Mouse (Mus musculus): Measurements from ENCODE around the gene Dpm2. TPM values are rescaled to one million over a fixed set of nuclear protein-coding genes. Genes with fewer than 3 reads are reported as not detected.
A peak's percentile ranks its signal among the peaks of the same experiment; 100 is the strongest.

The Dpm2 gene
- polyA plus RNA-seq, 1 experiment, result 131 TPM

GRCm38 (mm10) chr2:32620682-32621516, 50.2 kb downstream of the Dpm2 start:
- TF ChIP-seq POLR2A (IDR thresholded peaks at IDR 0.05; ENCODE audit: borderline replicate concordance, insufficient read depth, low read length) (no peak), CTCF (IDR thresholded peaks at IDR 0.05; ENCODE audit: borderline replicate concordance, insufficient read depth, low read depth, low read length) (no peak)
- Histone ChIP-seq H3K27me3 (ENCODE audit: control insufficient read depth, insufficient read depth, low read length) (no peaks in the 10 kb centered on the region), H3K27ac (ENCODE audit: insufficient read depth, low read length) (peak overlapping the region; percentile 11; the same call in 1 of the 2 replicates), H3K4me1 (ENCODE audit: control insufficient read depth, insufficient read depth, low read length) (peaks cover 11% of the 10 kb centered on the region), H3K4me3 (replicated peaks; ENCODE audit: insufficient read depth, low read depth, low read length) (no peak overlapping the region)
- DNase-seq, result no peak
- 62% methylated on average over 4 of the region's 4 CpGs for WGBS

DNA sequence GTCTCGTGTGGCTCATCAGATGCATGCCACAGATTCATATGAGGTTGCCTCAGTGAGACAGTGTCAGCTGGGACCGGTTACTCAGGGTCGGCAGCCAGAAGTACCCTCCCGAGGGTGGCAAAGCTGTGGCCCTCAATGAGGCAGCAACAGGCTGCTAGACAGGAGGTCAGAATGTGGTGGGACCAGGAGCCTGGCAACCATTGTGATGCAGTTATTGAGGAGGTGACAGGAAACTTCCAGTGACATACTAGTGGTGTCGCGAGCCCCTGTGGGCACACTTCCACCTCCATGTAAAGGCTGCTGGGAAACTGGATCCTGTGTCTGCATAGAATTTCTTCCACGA, 50.8 kb downstream of the Dpm2 start, which contains the start of gene Ak1:
Gene Ak1, plus strand, starts transcription at position 242 of the 343 bp plus-strand sequence.
- Histone ChIP-seq H3K4me1 (ENCODE audit: control insufficient read depth, insufficient read depth, low read length) (peaks cover 14% of the 10 kb centered on the region), H3K27me3 (ENCODE audit: control insufficient read depth, insufficient read depth, low read length) (no peaks in the 10 kb centered on the region), H3K4me3 (replicated peaks; ENCODE audit: insufficient read depth, low read depth, low read length) (no peak within 1 kb of the TSS), H3K27ac (ENCODE audit: insufficient read depth, low read length) (peak within 1 kb of the TSS; percentile 11; the same call in 1 of the 2 replicates)
- DNase-seq, result no peak
- TF ChIP-seq CTCF (IDR thresholded peaks at IDR 0.05; ENCODE audit: borderline replicate concordance, insufficient read depth, low read depth, low read length) (no peak), POLR2A (IDR thresholded peaks at IDR 0.05; ENCODE audit: borderline replicate concordance, insufficient read depth, low read length) (no peak)
- WGBS, result 21% methylated on average over 7 of the region's 7 CpGs

Other genes with a start within 250 kb of the Dpm2 start
- gene Ciz1, start 218.5 kb upstream of the Dpm2 start, polyA plus RNA-seq (2012; rRNA removed), result 159 and 176 TPM in 2 replicates
- gene Dnm1, start 217.5 kb upstream of the Dpm2 start, polyA plus RNA-seq (2012; rRNA removed), result 1,410 and 1,576 TPM in 2 replicates
- 284 and 338 TPM in 2 replicates for gene 1110008P14Rik, start 188.9 kb upstream of the Dpm2 start, polyA plus RNA-seq (2012; rRNA removed)
- gene Lcn2, start 182.6 kb upstream of the Dpm2 start, polyA plus RNA-seq (2012; rRNA removed), result 0.48 and 1.0 TPM in 2 replicates
- 60.9 and 61.1 TPM in 2 replicates for gene Ptges2, start 175.0 kb upstream of the Dpm2 start, polyA plus RNA-seq (2012; rRNA removed)
- 3.3 TPM in 2 replicates for gene Naif1, start 120.4 kb upstream of the Dpm2 start, polyA plus RNA-seq (2012; rRNA removed)
- 67.0 and 76.2 TPM in 2 replicates for gene Slc25a25, start 119.4 kb upstream of the Dpm2 start, polyA plus RNA-seq (2012; rRNA removed)
- 38.1 and 40.2 TPM in 2 replicates for gene Fam102a, start 35.5 kb upstream of the Dpm2 start, polyA plus RNA-seq (2012; rRNA removed)
- gene Pip5kl1, start 3.9 kb downstream of the Dpm2 start, polyA plus RNA-seq (2012; rRNA removed), result 25.2 and 28.4 TPM in 2 replicates
- gene 9430097D07Rik, start 4.8 kb downstream of the Dpm2 start, polyA plus RNA-seq (2012; rRNA removed), result 0.59 and 0.60 TPM in 2 replicates
- gene St6galnac4, start 16.2 kb downstream of the Dpm2 start, polyA plus RNA-seq (2012; rRNA removed), result 91.4 and 101 TPM in 2 replicates
- 89.5 TPM in 2 replicates for gene St6galnac6, start 28.9 kb downstream of the Dpm2 start, polyA plus RNA-seq (2012; rRNA removed)
- 127 and 132 TPM in 2 replicates for gene Ak1, start 50.9 kb downstream of the Dpm2 start, polyA plus RNA-seq (2012; rRNA removed)
- gene Eng, start 75.7 kb downstream of the Dpm2 start, polyA plus RNA-seq (2012; rRNA removed), result 28.0 and 31.6 TPM in 2 replicates
- gene Fpgs, start 133.3 kb downstream of the Dpm2 start, polyA plus RNA-seq (2012; rRNA removed), result 19.2 and 19.7 TPM in 2 replicates
- 170 and 186 TPM in 2 replicates for gene Cdk9, start 142.2 kb downstream of the Dpm2 start, polyA plus RNA-seq (2012; rRNA removed)
- gene Sh2d3c, start 150.2 kb downstream of the Dpm2 start, polyA plus RNA-seq (2012; rRNA removed), result 47.0 and 53.2 TPM in 2 replicates
- 5.6 and 7.7 TPM in 2 replicates for gene 6330409D20Rik, start 170.2 kb downstream of the Dpm2 start, polyA plus RNA-seq (2012; rRNA removed)
- gene Tor2a, start 186.4 kb downstream of the Dpm2 start, polyA plus RNA-seq (2012; rRNA removed), result 41.6 and 43.8 TPM in 2 replicates
- 2.0 and 2.6 TPM in 2 replicates for gene Ttc16, start 204.8 kb downstream of the Dpm2 start, polyA plus RNA-seq (2012; rRNA removed)
- gene Ptrh1, start 204.9 kb downstream of the Dpm2 start, polyA plus RNA-seq (2012; rRNA removed), result 7.4 and 8.5 TPM in 2 replicates
- gene Cfap157, start 213.6 kb downstream of the Dpm2 start, polyA plus RNA-seq (2012; rRNA removed), result 0.70 and 1.7 TPM in 2 replicates

All from cerebellum, adult 2 months (tissue).